In the genomic region with DNA sequence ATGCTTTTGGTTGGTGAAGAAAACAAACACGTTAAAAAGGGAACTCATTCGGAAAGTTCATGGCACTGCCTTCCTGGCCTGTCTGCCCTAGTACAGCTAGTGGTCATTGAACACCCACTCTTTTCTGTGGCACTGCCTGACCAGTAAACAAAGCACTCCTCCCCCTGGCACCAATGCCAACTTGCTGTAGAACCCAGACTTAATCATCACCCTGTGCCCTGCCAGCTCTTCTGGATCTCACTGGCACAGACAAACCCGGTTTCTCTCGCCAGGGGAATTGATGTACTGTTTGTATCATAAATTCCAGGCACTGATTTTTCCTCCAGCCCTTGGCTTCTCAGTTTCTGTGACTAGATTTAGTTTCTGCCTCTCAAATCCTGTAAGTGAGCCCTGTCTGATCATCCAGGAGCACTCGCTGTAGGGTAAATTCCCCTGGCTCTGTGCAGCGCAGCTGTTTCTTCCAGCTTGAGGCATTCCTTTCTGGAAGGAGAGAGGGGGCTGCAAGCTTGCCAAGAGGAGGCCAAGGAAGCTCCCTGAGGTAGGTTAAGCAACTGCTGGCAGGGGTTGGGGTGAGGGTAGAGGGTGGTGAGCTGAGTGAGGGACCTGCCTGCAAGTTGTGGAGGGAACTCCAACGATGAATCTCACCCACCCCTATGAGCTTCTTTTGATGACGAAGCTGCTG, we compare ENCODE assay signal across 11 mouse cellular contexts. TPM values are rescaled to one million over a fixed set of nuclear protein-coding genes. Genes with fewer than 3 reads are reported as not detected.
DNase-seq lines count a peak whose midpoint lies in the region; ATAC-seq and TF ChIP-seq lines count a peak whose summit lies in the region.
"Had no signal": no experiment of that assay in that cellular context is flagged by ENCODE, and none has a peak within 500 bp of the region (broad histone marks: within the 10 kb centered on the region; RNA-seq: fewer than 3 reads in every experiment).

No protein-coding gene starts in this region.

- H3K36me3 ChIP-seq in liver, adult 2 months (ENCODE audit: control insufficient read depth, insufficient read depth, low read length): no peaks in the 10 kb centered on the region
- H3K36me3 ChIP-seq: lung, embryonic 15.5 days had no signal

- 48% methylated on average over 8 of the region's 8 CpGs for WGBS in liver, adult 2 months

- no peak for TF ChIP-seq CTCF in liver, adult 2 months (IDR thresholded peaks at IDR 0.05; ENCODE audit: low read depth, low read length)

- DNase-seq in gastrocnemius, adult 18-20 months (ENCODE audit: low spot score): peak; percentile 66
- no peak for DNase-seq in gastrocnemius, postnatal 36 days
- peak; percentile 39 for DNase-seq in liver, adult 2 months (ENCODE audit: extremely low read depth, low read depth, low spot score)
- DNase-seq in liver (no peak), adipocyte (ENCODE audit: low spot score) (peak; percentile 86)
- DNase-seq in gastrocnemius, postnatal 25 days: peak; percentile 49
- no peak for DNase-seq in B cell, adult 2 months
- DNase-seq: cerebellum, postnatal 25 days had no signal

- intact Hi-C loops in gastrocnemius, postnatal 36 days (cut with DNase I): no loop called here

- H3K27me3 ChIP-seq in liver, adult 2 months (ENCODE audit: control insufficient read depth, insufficient read depth, low read length): no peaks in the 10 kb centered on the region
- H3K27me3 ChIP-seq: forebrain, embryonic 13.5 days; lung, embryonic 15.5 days had no signal

- TF ChIP-seq POLR2A in liver, adult 2 months (IDR thresholded peaks at IDR 0.05; ENCODE audit: extremely low read depth, insufficient read depth, low read length): no peak

- H3K27ac ChIP-seq in liver, adult 2 months (replicated peaks; ENCODE audit: insufficient read depth, low read depth, low read length): no peak overlapping the region
- H3K27ac ChIP-seq: forebrain, embryonic 13.5 days; lung, embryonic 15.5 days had no signal

- no peak overlapping the region for H3K4me3 ChIP-seq in liver, adult 2 months (ENCODE audit: insufficient read depth, low read depth, low read length)
- H3K4me3 ChIP-seq: forebrain, embryonic 13.5 days; lung, embryonic 15.5 days had no signal

- no peaks in the 10 kb centered on the region for H3K4me1 ChIP-seq in liver, adult 2 months (ENCODE audit: control insufficient read depth, insufficient read depth, low read length)
- H3K4me1 ChIP-seq: forebrain, embryonic 13.5 days; lung, embryonic 15.5 days had no signal

- no peak for ATAC-seq in monocyte, adult 5-6 weeks (replicated peaks; ENCODE audit: insufficient number of reproducible peaks, low FRiP score, low TSS enrichment, poor library complexity, severe bottlenecking)
- ATAC-seq: forebrain, embryonic 13.5 days had no signal

- no peak overlapping the region for H3K9ac ChIP-seq in liver, adult 2 months (ENCODE audit: low read depth, low read length)
- H3K9ac ChIP-seq: forebrain, embryonic 13.5 days; lung, embryonic 15.5 days had no signal

- H3K79me2 ChIP-seq in liver, adult 2 months (ENCODE audit: control insufficient read depth, insufficient read depth, low read length): no peaks in the 10 kb centered on the region

RNA-seq across cellular contexts. Expression of a gene that starts 6.0 kb away (rescaled TPM):
- 1 to 10 TPM; 5.0 to 7.1 TPM for total RNA-seq in gastrocnemius, adult 18-20 months (2021)
- 1 to 10 TPM; 1.0 to 1.2 TPM for total RNA-seq in gastrocnemius, postnatal 36 days (2021)
- total RNA-seq in liver, adult 2 months (2014; rRNA removed): 0.28 and 0.40 TPM in 2 replicates
- 0.22 and 0.66 TPM in 2 replicates for polyA plus RNA-seq in liver, adult 2 months (2012; rRNA removed)
- 1 to 10 TPM in 1 of 2 experiments, under 1 TPM in 1; 0.88 to 1.4 TPM for total RNA-seq in gastrocnemius, postnatal 25 days (2021)
- total RNA-seq in monocyte, adult 5-6 weeks (2017): 57.5 to 73.6 TPM (median 60.1 TPM) in 3 replicates

RNA-seq across cellular contexts. Expression of a gene that starts 24.3 kb away (rescaled TPM):
- 10 to 100 TPM; 26.2 to 29.3 TPM for total RNA-seq in gastrocnemius, adult 18-20 months (2021)
- 10 to 100 TPM; 19.8 to 22.4 TPM for total RNA-seq in gastrocnemius, postnatal 36 days (2021)
- total RNA-seq in liver, adult 2 months (2014; rRNA removed): 1.7 and 2.3 TPM in 2 replicates
- polyA plus RNA-seq in liver, adult 2 months (2012; rRNA removed): 3.1 and 3.3 TPM in 2 replicates
- total RNA-seq in gastrocnemius, postnatal 25 days (2021): 10 to 100 TPM; 18.4 to 20.9 TPM
- total RNA-seq in monocyte, adult 5-6 weeks (2017): 17.1 to 28.8 TPM (median 25.1 TPM) in 3 replicates

Comparison
In these comparisons a context has a peak if more than half of its experiments do, and no peak if none do; other contexts are left out.
1. DNase-seq: peak in gastrocnemius, adult 18-20 months (single experiment), liver, adult 2 months (single experiment), adipocyte (single experiment) and gastrocnemius, postnatal 25 days (single experiment); none in gastrocnemius, postnatal 36 days (0 of 2), liver (single experiment) and B cell, adult 2 months (0 of 2).